Mouse (Mus musculus): ENCODE data around the gene Stmn1.
A peak's percentile ranks its signal among the peaks of the same experiment; 100 is the strongest.

The Stmn1 gene

DNA sequence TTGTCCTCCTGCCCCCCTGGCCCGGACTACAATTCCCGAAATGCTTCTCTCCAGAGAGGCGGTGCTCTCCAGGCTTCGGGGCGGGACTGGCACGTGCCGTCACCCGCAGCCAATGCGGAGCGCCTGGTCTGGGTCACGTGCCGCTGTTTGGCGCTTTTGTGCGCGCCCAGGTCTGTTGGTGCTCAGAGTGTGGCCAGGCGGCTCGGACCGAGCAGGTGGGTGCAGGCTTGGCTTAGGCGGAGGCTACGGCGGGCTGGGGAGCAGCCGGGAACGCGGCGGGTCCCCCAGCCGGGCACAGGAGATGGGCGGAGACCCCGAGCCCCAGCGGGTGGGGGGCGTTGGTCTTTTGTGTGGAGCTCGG lies at the start of gene Stmn1:
TSS of gene Stmn1 (plus strand) at position 106 of the 361 bp plus-strand sequence.
- peak; percentile 95 for DNase-seq (ENCODE audit: low spot score)

DNA sequence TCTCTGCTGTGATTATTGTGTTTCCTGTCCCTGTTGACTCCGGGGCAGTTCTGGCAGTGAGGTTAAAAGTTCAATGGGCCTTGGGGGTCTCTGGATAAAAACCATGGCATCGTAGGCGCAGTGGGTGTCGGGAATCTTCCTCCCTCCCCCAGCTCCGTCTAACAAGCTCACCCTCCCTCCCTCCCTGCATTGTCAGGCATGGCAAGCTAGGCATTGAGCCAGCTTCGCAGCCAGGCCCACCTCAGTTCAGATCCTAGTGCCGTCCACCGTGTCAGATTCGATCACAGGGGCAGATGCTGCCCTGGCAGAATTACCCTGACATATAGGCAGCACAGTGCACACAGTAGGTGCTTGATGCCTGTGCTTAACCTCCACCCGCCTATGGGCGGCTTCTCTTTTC lies 46.1 kb upstream of the Stmn1 start:
- no peak for DNase-seq (ENCODE audit: low spot score)

- no peak for DNase-seq (ENCODE audit: low spot score)
Observed at GRCm38 (mm10) chr4:134423949-134424348, 44.2 kb upstream of the Stmn1 start.

DNA sequence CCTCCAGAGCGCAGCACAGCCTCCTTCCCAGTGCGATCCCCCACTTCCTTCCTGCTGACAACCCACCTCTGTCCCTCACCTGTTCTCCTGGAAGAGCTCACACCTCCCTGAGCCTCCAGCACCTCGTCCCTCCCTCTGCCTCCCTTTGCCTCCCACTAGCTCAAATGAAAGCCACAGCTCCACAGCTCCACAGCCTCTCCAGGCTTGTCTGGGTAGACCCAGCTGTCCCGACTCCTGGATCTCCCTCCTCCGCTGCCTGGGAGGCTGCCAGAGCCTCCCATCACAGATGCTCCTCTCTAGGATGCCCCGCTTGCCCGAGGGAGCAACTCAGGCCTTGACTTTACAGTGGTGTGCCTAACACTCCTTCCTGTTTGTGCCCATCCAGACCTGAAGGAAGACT lies 43.0 kb upstream of the Stmn1 start:
- no peak for DNase-seq (ENCODE audit: low spot score)

DNA sequence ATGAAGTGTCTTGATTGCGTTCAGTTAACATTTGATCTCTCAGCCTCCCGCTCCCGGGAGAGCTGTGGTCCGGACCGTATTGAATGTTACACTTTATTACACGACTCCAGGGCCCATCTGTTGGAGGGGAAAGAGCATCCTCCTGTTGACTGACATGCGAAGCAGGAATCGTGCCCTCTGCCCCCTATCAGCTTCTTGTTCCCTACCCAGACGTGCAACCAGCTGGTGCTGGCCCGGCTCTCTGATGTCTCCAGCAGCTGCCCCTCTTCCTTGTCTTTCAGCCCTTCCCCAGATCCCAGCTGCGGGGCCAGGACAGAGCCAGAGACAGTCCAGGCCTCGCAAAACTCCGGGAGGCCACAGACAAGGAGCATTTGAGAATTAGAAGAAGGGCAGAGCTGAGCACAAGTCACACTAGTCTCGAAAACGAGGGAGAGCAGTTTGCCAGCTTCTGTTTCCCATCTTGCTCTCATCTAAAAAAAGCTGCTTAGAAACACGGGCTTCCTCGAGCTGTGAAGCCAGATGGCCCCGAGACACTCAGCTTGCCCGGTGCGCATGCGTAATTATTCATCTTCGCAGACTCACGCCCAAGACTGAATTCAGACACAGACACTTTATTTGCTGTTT lies 37.6 kb upstream of the Stmn1 start:
- DNase-seq (ENCODE audit: low spot score) = peak; percentile 60

DNA sequence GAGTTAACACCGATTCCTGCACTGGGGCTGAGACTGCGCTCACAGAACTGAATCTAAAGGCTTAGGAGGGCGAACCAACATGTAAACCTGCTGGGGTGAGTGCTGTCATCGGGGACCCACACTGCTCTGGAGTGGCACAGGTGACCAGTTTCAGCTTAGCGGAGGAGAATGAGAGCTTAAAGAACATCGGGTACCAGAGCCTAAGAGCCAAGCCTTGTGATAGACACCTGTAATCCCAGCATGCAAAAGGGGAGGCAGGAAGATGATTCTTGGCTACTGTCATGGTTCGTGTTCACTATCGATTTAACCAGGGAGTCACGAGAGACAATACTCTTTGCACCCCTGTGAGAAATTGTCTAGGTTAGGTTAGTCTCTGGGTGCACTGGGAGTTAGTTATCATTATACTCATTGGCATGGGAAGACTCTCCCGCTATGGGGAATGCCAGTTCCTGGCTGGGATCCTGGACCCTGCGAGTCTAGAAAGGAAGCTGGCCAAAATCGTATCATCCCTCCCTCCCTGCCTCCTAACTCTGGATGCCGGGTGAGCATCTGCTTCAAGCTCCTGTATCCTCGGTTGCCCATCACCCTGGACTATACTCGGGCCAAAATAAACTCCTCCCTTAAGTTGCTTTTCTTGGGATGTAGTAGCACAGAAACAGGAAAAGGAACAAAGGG lies 35.3 kb upstream of the Stmn1 start:
- DNase-seq (ENCODE audit: low spot score) = no peak

GRCm38 (mm10) chr4:134436185-134436584 lies 31.9 kb upstream of the Stmn1 start:
- no peak for DNase-seq (ENCODE audit: low spot score)

- DNase-seq (ENCODE audit: low spot score) = peak; percentile 47
Observed at GRCm38 (mm10) chr4:134436659-134437058, 31.5 kb upstream of the Stmn1 start.

GRCm38 (mm10) chr4:134439119-134439518 lies 29.0 kb upstream of the Stmn1 start:
- no peak for DNase-seq (ENCODE audit: low spot score)

- DNase-seq (ENCODE audit: low spot score) = no peak
Observed at GRCm38 (mm10) chr4:134439919-134440318, 28.2 kb upstream of the Stmn1 start.

- no peak for DNase-seq (ENCODE audit: low spot score)
Observed at GRCm38 (mm10) chr4:134442216-134442615, 25.9 kb upstream of the Stmn1 start.

DNA sequence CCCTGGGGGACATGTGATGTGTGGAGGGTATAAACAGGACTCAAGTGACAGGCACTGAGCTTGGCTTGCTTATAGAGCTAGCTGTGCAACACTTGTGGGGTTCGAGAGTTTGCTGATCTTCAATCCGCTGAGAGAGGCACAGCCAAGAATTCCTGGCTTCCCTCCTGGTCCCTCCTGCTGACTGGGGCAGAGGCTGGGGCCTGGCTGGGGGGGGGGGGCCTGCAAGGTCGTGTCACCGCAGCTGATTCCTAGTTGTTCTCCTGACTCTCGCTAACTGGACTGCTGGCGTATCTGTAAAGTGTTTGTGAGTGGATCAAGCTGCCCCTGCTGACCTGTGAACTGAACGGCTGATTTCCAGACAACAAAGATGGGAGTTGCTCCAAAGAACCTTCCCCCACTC lies 24.5 kb upstream of the Stmn1 start:
- no peak for DNase-seq (ENCODE audit: low spot score)

DNA sequence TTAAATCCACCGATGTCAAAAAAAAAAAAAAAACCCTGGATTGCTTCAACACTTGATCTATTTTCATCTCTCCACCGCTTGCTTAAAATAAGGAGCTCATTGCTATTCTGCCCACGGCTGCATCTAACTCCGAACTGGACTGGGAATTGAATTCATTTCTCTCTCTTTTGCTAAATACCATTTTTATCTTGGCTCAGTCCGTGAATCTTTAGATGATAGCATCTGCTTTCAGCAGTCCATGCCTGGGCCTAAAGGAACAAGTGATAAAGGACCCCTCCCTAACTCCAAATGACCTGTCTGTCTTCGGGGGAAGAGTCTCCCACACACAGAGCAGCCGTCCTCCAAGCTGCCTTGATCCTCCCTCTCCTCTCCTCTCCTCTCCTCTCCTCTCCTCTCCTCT lies 23.2 kb upstream of the Stmn1 start:
- no peak for DNase-seq (ENCODE audit: low spot score)

DNA sequence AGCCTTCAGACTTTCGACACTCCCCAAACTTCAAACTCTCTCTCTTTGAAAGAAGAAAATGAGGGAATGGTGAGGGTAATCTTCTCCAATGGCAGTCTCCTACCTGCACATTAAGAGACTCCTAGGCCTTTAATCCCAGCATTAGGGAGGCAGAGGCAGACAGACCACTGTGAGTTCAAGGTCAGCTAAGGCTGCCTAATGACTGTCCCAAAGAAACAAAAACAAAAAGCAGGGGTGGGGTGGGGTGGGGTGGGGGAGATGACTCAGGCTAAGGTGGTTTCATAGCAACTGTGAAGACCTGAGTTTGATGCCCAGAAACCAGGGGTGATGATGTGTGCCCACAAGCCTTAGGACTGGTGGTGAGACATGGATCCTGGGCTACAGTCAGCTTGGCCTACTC lies 22.6 kb upstream of the Stmn1 start:
- no peak for DNase-seq (ENCODE audit: low spot score)

- no peak for DNase-seq (ENCODE audit: low spot score)
Observed at GRCm38 (mm10) chr4:134447966-134448365, 20.2 kb upstream of the Stmn1 start.

GRCm38 (mm10) chr4:134449595-134450391 lies 18.3 kb upstream of the Stmn1 start:
- peak; percentile 70 for DNase-seq (ENCODE audit: low spot score)

DNA sequence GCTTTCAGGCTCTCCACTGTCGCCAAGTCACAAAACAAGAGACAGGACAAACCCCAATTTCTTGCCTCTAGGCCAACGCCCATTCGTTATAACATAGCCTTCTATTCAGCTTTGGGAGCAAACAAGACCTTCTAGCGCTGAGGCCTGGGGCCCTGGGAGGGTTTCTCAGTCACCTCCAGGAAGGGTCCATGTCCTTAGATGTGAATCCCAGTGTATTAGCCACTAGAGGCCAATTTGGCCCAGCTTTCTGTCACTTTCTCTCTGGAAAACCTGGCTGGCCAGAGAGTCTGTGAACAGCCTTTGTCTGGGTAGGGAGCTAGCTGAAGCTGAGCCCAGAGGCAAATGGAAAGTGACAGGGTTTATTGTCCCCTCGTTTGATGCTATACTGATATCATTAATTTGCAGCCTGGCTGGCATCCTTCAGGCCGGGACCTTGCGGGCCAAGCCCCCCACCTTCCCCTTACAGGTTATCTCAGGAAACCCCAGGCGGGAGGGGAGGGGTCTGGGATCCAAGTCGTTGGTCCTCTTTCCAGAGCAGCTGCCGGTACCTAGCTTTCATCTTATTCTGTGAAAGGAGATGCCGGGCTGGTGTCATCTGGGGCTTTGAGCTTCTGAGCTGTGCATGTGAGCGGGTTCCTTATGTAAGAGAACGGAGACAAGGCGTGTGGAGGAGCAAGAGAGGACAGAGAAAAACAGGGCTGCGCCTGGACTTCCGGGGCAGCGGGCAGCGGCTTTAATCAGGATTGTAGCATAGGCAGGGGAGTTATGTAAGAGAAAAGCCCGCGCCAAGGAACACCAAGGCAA lies 17.5 kb upstream of the Stmn1 start:
- DNase-seq (ENCODE audit: low spot score) = peak; percentile 71

- DNase-seq (ENCODE audit: low spot score) = no peak
Observed at GRCm38 (mm10) chr4:134451484-134451883, 16.6 kb upstream of the Stmn1 start.

- peak; percentile 47 for DNase-seq (ENCODE audit: low spot score)
Observed at GRCm38 (mm10) chr4:134453619-134454400, 14.3 kb upstream of the Stmn1 start.

DNA sequence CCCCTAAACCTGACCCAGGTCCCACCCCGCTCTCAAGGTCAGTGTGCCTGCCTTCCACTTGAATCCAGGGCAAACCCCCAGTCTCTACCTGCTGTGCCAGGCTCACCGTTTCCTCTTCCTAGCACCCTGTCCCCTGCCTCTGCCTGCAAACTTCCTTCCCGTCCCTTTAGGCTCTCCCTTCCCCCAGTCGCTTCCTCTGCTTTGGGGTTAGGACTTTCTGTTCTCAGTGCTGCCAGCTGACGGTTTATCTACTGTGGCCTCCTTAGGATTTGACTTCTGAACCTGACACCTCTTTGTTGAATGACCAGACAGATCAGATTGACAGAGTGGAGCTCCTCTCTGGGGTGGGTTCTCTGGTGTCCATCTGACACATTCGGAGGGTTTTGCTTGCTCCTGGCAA lies 12.8 kb upstream of the Stmn1 start:
- DNase-seq (ENCODE audit: low spot score) = no peak

GRCm38 (mm10) chr4:134457130-134457825 lies 10.8 kb upstream of the Stmn1 start:
- DNase-seq (ENCODE audit: low spot score) = no peak
